ENCODE assay signal across 30 mouse cellular contexts in genomic region chr3:36738071-36738470, GRCm38 (mm10). TPM values are rescaled to one million over a fixed set of nuclear protein-coding genes. Genes with fewer than 3 reads are reported as not detected.
DNase-seq lines count a peak whose midpoint lies in the region; ATAC-seq and TF ChIP-seq lines count a peak whose summit lies in the region.
"Had no signal": no experiment of that assay in that cellular context is flagged by ENCODE, and none has a peak within 500 bp of the region (broad histone marks: within the 10 kb centered on the region; RNA-seq: fewer than 3 reads in every experiment).

No protein-coding gene starts in this region.

- H3K4me3 ChIP-seq in left cerebral cortex, adult 2 months, result no peak overlapping the region
- H3K4me3 ChIP-seq in CH12.LX (replicated peaks in 1 of 3; ENCODE audit: low read depth in 2 of 3, low read length in 2 of 3, poor library complexity in 1 of 3), result no peak overlapping the region
- H3K4me3 ChIP-seq: hindbrain, embryonic 10.5 days; hindbrain, embryonic 15.5 days; limb, embryonic 13.5 days; megakaryocyte, embryonic 14.5 days; midbrain, embryonic 12.5 days; neural tube, embryonic 13.5 days had no signal

- no peak overlapping the region for H3K9ac ChIP-seq in CH12.LX (ENCODE audit: insufficient read depth, low read depth)
- H3K9ac ChIP-seq: hindbrain, embryonic 15.5 days; limb, embryonic 13.5 days; midbrain, embryonic 12.5 days; neural tube, embryonic 13.5 days had no signal

- peak overlapping the region; percentile 46 for H3K4me2 ChIP-seq in CH12.LX (ENCODE audit: insufficient read depth, low read depth, poor library complexity, severe bottlenecking)
- H3K4me2 ChIP-seq: hindbrain, embryonic 15.5 days; limb, embryonic 13.5 days; liver, embryonic 11.5 days; midbrain, embryonic 12.5 days; neural tube, embryonic 13.5 days had no signal

- H3K4me1 ChIP-seq in CH12.LX (ENCODE audit: control insufficient read depth in 1 of 2, insufficient read depth in 2 of 2), result peaks cover 4 to 11% of the 10 kb centered on the region in 2 experiments; a peak in 3 of 4 replicates
- H3K4me1 ChIP-seq: hindbrain, embryonic 10.5 days; hindbrain, embryonic 15.5 days; midbrain, embryonic 12.5 days had no signal

- H3K79me2 ChIP-seq in CH12.LX (replicated peaks; ENCODE audit: control insufficient read depth, extremely low read depth, insufficient read depth, poor library complexity, severe bottlenecking), result no peaks in the 10 kb centered on the region

- TF ChIP-seq POLR2A in CH12.LX (IDR thresholded peaks at IDR 0.05; ENCODE audit: low read depth, low read length), result no peak

- dilution Hi-C loops in CH12.LX (cut with MboI; ENCODE audit: extremely low pct_ligation_motif_present, extremely low pct_unique_long_range_greater_than_20kb, low sequenced_read_pairs), result no loop called here

- H3K27ac ChIP-seq in left cerebral cortex, adult 2 months, result no peak overlapping the region; the same call in 1 of the 2 replicates
- H3K27ac ChIP-seq in CH12.LX (ENCODE audit: insufficient read depth, low read depth), result no peak overlapping the region
- H3K27ac ChIP-seq: hindbrain, embryonic 10.5 days; hindbrain, embryonic 15.5 days; limb, embryonic 13.5 days; midbrain, embryonic 12.5 days; neural tube, embryonic 13.5 days had no signal

- ATAC-seq in frontal cortex, adult (ENCODE audit: low TSS enrichment), result peak; percentile 91
- ATAC-seq: forebrain, embryonic 14.5 days; inflammation-experienced regulatory T-cells, adult 6 months; Patski had no signal

- no peak for DNase-seq in frontal cortex, postnatal 14 days (ENCODE audit: low spot score in 2 of 2)
- DNase-seq in left cerebral cortex, adult 18-20 months (ENCODE audit: low spot score in 2 of 2), result peak; percentile 22 to 35
- DNase-seq in left cerebral cortex, adult 2 months (ENCODE audit: extremely low spot score in 1 of 2, low spot score in 2 of 2), result no peak
- no peak for DNase-seq in CH12.LX (ENCODE audit: extremely low read depth)
- DNase-seq in right cerebral cortex, postnatal 36 days (ENCODE audit: low spot score in 2 of 2), result peak; percentile 22 to 34
- DNase-seq in gastrocnemius, postnatal 10 days, result no peak
- DNase-seq: adrenal gland, postnatal 10 days; cerebellum, adult 11 months; cerebellum, adult 9-10 months; cerebellum, postnatal 36 days; gastrocnemius, postnatal 14 days; heart, postnatal 14 days; kidney, adult 11 months; kidney, postnatal 14 days; lung, postnatal 36 days; thymus, postnatal 14 days had no signal

- no peaks in the 10 kb centered on the region for H3K9me3 ChIP-seq in CH12.LX (replicated peaks; ENCODE audit: low read length)
- H3K9me3 ChIP-seq: G1E; hindbrain, embryonic 10.5 days; hindbrain, embryonic 15.5 days; limb, embryonic 13.5 days; megakaryocyte, embryonic 14.5 days; midbrain, embryonic 12.5 days; neural tube, embryonic 13.5 days had no signal

- no peak for TF ChIP-seq RAD21 in CH12.LX (IDR thresholded peaks at IDR 0.05; ENCODE audit: low read depth, low read length)

- no peaks in the 10 kb centered on the region for H3K27me3 ChIP-seq in CH12.LX (replicated peaks)
- H3K27me3 ChIP-seq: hindbrain, embryonic 15.5 days; limb, embryonic 13.5 days; midbrain, embryonic 12.5 days; neural tube, embryonic 13.5 days had no signal

- intact Hi-C loops in left cerebral cortex, adult 2 months (cut with DNase I), result loop anchor here (10.0 kb wide), 1 partner anchor 203 kb away; no protein-coding TSS in a partner anchor

- H3K36me3 ChIP-seq in CH12.LX (replicated peaks in 1 of 2; ENCODE audit: control insufficient read depth in 1 of 2, insufficient read depth in 1 of 2, low read length in 1 of 2), result no peaks in the 10 kb centered on the region
- H3K36me3 ChIP-seq: G1E; hindbrain, embryonic 10.5 days; hindbrain, embryonic 15.5 days; limb, embryonic 13.5 days; midbrain, embryonic 12.5 days; neural tube, embryonic 13.5 days had no signal

- in situ Hi-C loops in CH12.LX (cut with MboI; ENCODE audit: low pct_ligation_motif_present, low pct_unique_long_range_greater_than_20kb, low sequenced_read_pairs), result no loop called here

- no peak for TF ChIP-seq EP300 in CH12.LX (IDR thresholded peaks at IDR 0.05; ENCODE audit: low read length)

- TF ChIP-seq CTCF in left cerebral cortex, adult 2 months (IDR thresholded peaks at IDR 0.05), result no peak
- TF ChIP-seq CTCF in CH12.LX (conservative IDR thresholded peaks at IDR 0.05 in 1 of 2, IDR thresholded peaks at IDR 0.05 in 1 of 2; ENCODE audit: low read depth in 2 of 2, low read length in 2 of 2), result no peak

TF ChIP-seq in CH12.LX, 34 proteins besides CTCF, POLR2A, EP300 and RAD21:
- TF ChIP-seq HCFC1 (IDR thresholded peaks at IDR 0.05; ENCODE audit: low read depth, low read length) (no peak), ZMIZ1 (IDR thresholded peaks at IDR 0.05; ENCODE audit: low read depth, low read length) (no peak), ELF1 (IDR thresholded peaks at IDR 0.05; ENCODE audit: low read depth, low read length) (no peak), MYC (IDR thresholded peaks at IDR 0.05; ENCODE audit: low read depth, low read length) (no peak), RCOR1 (conservative IDR thresholded peaks at IDR 0.05; ENCODE audit: low read depth, low read length) (no peak), BHLHE40 (IDR thresholded peaks at IDR 0.05; ENCODE audit: low read depth, low read length) (no peak), NRF1 (IDR thresholded peaks at IDR 0.05; ENCODE audit: low read depth, low read length) (no peak), POLR2AphosphoS2 (IDR thresholded peaks at IDR 0.05; ENCODE audit: low read depth, low read length) (no peak), PAX5 (IDR thresholded peaks at IDR 0.05; ENCODE audit: low read length) (no peak), ZC3H11A (IDR thresholded peaks at IDR 0.05; ENCODE audit: low read depth, low read length) (no peak), USF1 (IDR thresholded peaks at IDR 0.05; ENCODE audit: low read depth, low read length) (no peak), CHD1 (IDR thresholded peaks at IDR 0.05; ENCODE audit: low read depth, low read length) (no peak), TCF12 (IDR thresholded peaks at IDR 0.05; ENCODE audit: low read depth, low read length) (no peak), IRF4 (IDR thresholded peaks at IDR 0.05; ENCODE audit: low read depth, low read length) (no peak), ZKSCAN1 (IDR thresholded peaks at IDR 0.05; ENCODE audit: borderline replicate concordance, low read depth, low read length) (no peak), KAT2A (IDR thresholded peaks at IDR 0.05; ENCODE audit: insufficient replicate concordance, low read length) (no peak), E2F4 (IDR thresholded peaks at IDR 0.05; ENCODE audit: insufficient replicate concordance, low read depth, low read length) (no peak)
TF ChIP-seq in CH12.LX: peak in this region for 0.

RNA-seq across cellular contexts. Expression of gene Trpc3, which starts 48.1 kb away (rescaled TPM):
- total RNA-seq in left cerebral cortex, adult 18-20 months (2021), result 10 to 100 TPM; 15.0 to 20.8 TPM
- 10 to 100 TPM; 18.3 to 19.3 TPM for total RNA-seq in left cerebral cortex, adult 2 months (2021)
- not detected in 2 replicates for total RNA-seq in CH12.LX (2012; rRNA removed)
- not detected in 2 replicates for total RNA-seq in CH12.LX (2014; rRNA removed)
- not detected in 2 replicates for polyA plus RNA-seq in CH12.LX (2012; ENCODE audit: insufficient read length, low read depth)
- 10 to 100 TPM in 1 of 2 experiments, 1 to 10 TPM in 1; 8.7 to 10.6 TPM for total RNA-seq in gastrocnemius, postnatal 10 days (2021)
- total RNA-seq: granulocyte monocyte progenitor cell, adult 5-6 weeks had no signal
- polyA plus RNA-seq: C2C12; G1E; inflammation-experienced regulatory T-cells, adult 6 months had no signal

Comparison
In these comparisons a context has a peak if more than half of its experiments do, and no peak if none do; other contexts are left out.
1. DNase-seq: peak in left cerebral cortex, adult 18-20 months (2 of 2) and right cerebral cortex, postnatal 36 days (2 of 2); none in frontal cortex, postnatal 14 days (0 of 2), left cerebral cortex, adult 2 months (0 of 2), CH12.LX (single experiment) and gastrocnemius, postnatal 10 days (single experiment).
2. RNA of gene Trpc3, which starts 48.1 kb away (total RNA-seq): 15.0 to 20.8 TPM in left cerebral cortex, adult 18-20 months, 18.3 to 19.3 TPM in left cerebral cortex, adult 2 months and 8.7 to 10.6 TPM in gastrocnemius, postnatal 10 days; not detected in CH12.LX; every median in the first group is over 4 times any median in the second.